Mouse (Mus musculus): ENCODE results near the gene Eif4b. TPM values are rescaled to one million over a fixed set of nuclear protein-coding genes. Genes with fewer than 3 reads are reported as not detected.
"Not testable (repeated sequence)": the region's sequence is repeated elsewhere in the genome, so short reads cannot be mapped to it uniquely, and the experiment has no call there.

Eif4b gene
- polyA plus RNA-seq, 2 experiments from 2014 or later = 87.7 to 132 TPM

- no peak for ATAC-seq
Measured at GRCm38 (mm10) chr15:102074876-102075585, 1.5 kb downstream of the Eif4b start.

GRCm38 (mm10) chr15:102077111-102077677 is 3.6 kb downstream of the Eif4b start:
- no peak for ATAC-seq

DNA sequence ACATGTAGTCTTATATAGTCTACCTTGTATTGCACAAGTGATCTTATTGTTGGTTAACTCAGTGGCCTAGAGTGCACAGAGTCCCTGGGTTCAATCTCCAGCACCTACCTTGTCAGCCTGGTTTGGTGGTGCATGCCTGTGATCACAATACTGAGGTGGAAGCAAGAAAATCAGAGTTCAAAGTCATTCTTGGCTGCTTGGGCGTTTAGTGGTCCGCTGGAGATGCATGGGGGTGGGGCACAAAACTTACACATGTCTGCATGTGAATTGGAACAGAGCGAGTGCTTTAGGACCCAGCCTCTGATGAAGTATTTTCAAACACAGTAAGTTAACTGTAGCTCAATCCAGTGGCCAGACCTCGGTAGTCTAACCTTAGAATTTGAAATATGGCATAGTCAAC is 5.6 kb downstream of the Eif4b start:
- no peak for ATAC-seq

DNA sequence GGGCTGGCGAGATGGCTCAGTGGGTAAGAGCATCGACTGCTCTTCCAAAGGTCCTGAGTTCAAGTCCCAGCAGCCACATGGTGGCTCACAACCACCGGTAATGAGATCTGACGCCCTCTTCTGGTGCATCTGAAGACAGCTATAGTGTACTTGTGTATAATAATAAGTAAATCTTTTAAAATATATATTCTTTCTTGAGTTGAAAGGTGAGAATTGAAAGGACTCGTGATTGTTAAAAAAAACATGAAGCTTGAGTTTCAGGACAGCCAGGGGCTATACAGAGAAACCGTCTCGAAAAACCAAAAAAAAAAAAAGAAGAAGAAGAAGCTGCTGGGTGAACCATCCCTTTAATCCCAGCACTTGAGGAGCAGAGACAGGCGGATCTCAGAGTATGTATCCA is 6.4 kb downstream of the Eif4b start:
- ATAC-seq = not testable (repeated sequence)

- ATAC-seq = no peak
Measured at GRCm38 (mm10) chr15:102080429-102080828, 6.9 kb downstream of the Eif4b start.

DNA sequence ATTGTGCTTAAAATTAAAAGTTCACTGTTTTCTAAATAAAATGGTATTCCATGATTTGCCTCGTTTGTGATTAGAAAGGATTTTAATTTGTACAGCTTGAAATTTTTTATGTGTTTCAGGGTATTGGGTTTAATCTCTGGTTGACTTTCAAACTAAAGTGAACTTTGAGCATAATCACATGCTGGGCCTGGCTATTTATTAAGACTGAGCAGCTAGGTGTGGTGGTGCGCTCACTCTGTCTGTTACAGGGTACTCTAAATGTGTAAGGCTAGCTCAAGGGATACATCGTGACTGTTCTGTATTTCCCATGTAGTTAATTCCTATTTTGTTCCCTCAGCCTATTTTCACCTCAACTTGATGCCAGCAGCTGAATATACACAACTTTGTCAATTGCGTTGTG is 8.6 kb downstream of the Eif4b start:
- no peak for ATAC-seq

DNA sequence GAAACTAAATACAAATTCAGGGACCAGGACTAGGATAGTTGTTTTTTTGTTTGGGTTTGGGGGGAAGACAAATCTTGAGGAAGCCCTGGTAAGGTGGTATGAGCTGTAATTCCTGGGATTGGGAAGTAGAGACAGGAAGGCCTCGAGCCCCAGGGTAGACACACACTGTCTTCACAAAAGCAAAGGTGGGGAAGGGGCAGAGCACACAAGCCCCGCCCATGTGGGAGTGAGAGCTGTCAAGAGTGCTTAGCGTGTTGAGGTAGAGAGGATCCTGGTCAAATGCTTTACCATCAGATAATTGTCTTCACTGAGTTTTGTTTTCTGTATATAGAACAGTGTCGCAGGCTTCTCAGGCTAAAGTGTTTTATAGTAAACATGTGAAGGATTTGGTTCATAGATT is 9.5 kb downstream of the Eif4b start:
- ATAC-seq = no peak

DNA sequence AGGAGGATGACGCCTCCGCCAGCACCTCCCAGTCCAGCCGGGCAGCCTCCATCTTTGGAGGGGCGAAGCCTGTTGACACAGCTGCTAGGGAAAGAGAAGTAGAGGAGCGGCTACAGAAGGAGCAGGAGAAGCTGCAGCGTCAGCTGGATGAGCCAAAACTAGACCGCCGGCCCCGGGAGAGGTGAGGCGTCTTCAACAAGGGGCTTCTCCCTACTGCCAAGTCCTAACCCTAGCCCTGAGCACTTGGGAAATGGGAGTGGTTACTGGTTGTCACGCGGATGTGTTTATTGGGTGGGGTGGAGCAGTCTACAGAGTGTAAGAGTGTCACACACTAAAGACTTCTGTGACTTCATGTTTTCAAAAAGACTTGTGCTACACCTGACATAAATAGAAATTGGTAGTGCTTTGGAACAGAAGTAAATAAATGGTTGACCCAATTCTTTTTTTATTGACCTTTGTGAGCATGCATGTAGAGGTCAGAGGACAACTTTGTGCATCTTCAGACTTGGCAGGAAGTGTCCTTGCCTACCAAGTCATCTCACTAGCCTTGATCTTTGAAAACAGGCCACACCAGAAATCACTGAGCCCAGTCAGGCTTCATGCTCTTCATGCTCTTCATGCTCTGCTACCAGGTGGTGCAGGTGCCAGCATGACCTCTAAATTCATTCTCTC is 16.5 kb downstream of the Eif4b start:
- ATAC-seq = no peak

DNA sequence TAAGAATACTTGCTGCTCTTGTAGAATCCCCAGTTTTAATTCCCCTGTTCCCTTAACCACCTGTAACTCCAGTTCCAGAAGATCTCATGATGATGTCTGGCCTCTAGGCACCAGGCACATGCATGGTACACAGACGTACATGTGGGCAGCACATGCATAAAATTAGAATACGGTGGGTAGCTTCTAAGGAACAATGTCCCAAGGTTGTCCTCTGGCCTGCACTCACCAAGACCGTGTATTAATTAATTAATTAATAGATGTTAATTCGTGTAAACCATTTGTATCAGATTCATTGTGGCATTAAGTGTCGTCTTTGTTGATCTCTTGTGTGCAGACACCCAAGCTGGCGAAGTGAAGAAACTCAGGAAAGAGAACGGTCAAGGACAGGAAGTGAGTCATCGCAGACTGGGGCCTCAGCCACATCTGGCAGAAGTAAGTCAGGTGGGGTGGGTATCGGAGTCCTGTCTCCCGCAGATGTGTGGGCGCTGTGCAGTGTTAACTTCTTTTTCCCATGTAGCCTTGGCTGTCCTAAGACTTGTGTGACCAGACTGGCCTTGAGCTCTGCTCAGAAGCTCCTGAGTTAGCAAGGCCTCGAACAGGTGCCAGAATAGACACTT is 17.6 kb downstream of the Eif4b start:
- peak; percentile 40 for ATAC-seq

DNA sequence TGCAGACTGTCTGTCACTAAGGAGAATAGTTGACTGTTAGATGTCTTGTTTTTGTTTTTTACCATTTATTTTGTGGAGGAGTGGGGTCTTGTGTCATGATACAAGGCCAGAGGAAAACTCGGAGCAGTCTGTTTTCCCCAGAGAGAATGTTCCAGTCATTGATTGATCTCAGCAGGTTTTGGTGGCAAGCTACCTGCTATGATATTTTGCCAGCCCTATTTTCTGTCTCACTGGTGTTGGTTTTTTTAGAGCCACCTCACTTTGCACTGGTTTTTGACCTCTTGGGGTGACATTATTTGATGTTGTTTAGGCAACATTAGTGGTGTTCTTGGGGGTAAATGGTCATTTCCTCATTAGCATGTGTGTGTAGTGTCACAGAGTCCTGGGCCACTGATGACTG is 18.1 kb downstream of the Eif4b start:
- ATAC-seq = no peak

DNA sequence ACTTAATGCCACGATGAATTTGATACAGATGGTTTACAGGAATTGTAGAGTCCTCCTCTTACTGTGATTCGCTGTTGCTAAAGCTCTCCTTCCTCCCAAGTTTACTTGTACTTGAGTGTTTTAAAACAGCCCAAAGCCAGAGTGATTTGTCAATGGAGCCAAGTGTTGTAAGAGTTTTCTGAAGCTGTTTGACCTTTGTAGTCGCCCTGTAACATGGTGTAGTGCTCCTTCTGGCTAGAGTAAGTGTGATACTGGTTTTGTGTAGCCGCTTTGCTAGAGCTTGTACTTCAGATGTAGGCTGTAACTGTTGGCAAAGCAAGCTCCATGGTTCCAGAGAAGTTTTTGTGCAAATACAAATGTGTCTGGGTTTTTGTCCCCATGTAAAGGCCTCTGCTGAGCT is 18.6 kb downstream of the Eif4b start:
- no peak for ATAC-seq

GRCm38 (mm10) chr15:102094157-102094556 is 20.6 kb downstream of the Eif4b start:
- no peak for ATAC-seq

DNA sequence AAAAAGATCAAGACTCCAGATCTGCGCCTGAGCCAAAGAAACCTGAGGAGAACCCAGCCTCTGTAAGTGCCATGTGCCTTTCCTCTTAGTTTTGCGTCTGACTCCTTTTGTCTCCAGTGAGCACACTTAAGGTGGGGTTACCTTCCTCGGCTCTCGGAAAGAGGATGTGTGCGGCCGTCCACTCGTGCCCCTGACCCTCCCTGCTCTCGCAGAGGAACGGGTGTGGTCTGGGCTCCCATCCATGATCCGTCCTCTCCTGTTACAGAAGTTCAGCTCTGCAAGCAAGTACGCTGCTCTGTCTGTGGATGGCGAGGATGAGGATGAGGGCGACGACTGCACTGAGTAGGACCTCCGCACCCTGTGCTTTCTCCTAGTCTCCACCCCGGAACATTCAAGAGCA is 21.4 kb downstream of the Eif4b start:
- no peak for ATAC-seq

GRCm38 (mm10) chr15:102097147-102097915 is 23.8 kb downstream of the Eif4b start:
- no peak for ATAC-seq

- no peak for ATAC-seq
Measured at GRCm38 (mm10) chr15:102097991-102098555, 24.5 kb downstream of the Eif4b start.

GRCm38 (mm10) chr15:102099260-102099659 is 25.7 kb downstream of the Eif4b start:
- no peak for ATAC-seq

GRCm38 (mm10) chr15:102099771-102100160 is 26.2 kb downstream of the Eif4b start:
- ATAC-seq = peak; percentile 12

- ATAC-seq = peak; percentile 41
Measured at GRCm38 (mm10) chr15:102100161-102100981, 26.8 kb downstream of the Eif4b start, which contains the start of gene Tns2. Tns2 (plus strand) TSS chr15:102100413.

DNA sequence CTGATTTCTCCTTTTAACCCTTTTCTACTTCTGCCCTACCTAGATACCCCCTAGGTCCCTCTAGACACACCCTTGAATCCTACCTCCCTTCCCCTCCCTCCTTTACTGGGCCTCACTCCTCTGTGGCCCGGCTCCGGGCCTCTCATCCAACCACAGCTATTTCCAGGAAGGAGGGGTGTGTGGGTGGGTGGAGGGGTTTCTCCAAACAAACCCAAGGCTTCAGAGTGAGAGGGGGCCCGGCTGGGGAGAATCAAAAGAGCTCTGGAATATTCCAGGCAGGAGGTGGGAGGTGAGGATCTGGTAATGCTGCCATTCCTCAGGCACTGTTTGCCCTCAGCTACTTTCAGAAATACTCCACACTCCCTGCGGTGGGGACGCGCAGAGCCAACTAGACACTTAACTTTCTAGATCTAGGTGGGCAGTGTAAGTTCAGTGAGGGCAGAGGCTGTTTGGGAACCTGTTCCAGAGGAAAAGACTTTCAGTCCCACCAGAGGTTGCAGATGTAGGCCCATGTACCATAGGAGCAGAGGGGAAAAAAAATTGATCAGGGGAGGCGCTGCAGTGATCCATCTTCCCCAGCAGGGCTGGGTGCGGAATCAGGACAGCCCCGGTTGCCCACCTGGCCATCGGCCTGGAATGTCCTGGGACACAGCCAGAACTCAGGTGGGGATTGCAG is 27.6 kb downstream of the Eif4b start:
- no peak for ATAC-seq

DNA sequence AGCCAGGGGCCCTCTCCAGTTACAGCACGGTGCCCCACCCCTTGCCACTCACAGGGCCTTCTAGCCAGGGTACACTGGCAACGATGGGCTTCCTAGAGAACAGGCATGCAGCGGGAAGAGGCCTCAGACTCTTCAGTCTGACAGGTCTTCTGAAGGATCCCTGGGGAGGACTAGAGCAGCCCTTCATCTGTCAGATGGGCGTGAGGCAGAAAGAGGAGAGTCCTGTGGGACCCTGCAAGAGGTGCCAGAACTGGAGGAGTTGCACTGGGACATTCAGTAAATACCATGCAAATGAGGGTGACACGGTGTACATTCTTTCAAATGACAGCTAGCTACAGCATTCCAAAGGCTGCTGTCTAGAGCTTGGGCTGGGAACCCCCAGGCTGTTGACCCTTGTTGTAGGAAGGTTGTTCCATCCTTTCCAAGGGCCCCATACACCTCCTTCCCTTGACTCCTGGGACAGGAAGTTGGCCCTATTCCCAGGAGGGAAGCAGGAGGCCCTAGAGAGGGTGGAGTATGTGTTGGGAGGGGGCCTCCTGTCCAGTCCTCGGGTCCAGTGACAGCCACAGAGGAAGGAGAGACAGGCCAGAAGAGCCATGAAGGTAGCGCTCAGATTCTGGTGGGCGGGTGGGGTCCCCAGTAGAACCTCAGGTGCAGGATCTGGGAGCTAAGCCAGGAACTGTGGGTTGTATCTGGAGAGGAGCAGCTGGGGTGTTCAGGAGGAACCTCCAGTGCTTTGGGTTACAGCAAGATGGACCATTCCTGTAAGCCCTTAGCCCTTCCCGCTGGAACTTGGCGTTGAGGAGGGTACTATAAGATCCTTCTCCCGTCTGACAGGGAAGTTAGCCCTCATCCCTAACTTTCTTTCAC is 28.3 kb downstream of the Eif4b start:
- ATAC-seq = no peak
